Mouse (Mus musculus) splenic B cell, adult 2 months (primary cell): ENCODE results near the gene Clnk.

Source experiments
- DNase-seq: peaks from one replicate; pipeline ENCODE4 v3.0.0-alpha.2; 2011; ENCODE audit warnings: low read depth, low spot score
- H3K27me3 ChIP-seq: 2 replicates; pipeline ENCODE4 v1.6.1; 2012; ENCODE audit warnings: mild to moderate bottlenecking, low read length, moderate library complexity, mixed read lengths; ENCODE audit not compliant: control insufficient read depth, poor library complexity, insufficient read depth, severe bottlenecking
- H3K36me3 ChIP-seq: 2 replicates; pipeline ENCODE4 v1.6.1; 2012; ENCODE audit warnings: mild to moderate bottlenecking, low read length, moderate library complexity, mixed read lengths; ENCODE audit not compliant: control insufficient read depth, poor library complexity, insufficient read depth, severe bottlenecking

Gene Clnk

GRCm38 (mm10) chr5:38708940-38709581 lies 167.6 kb downstream of the Clnk start:
- Histone ChIP-seq H3K36me3 (no peaks in the 10 kb centered on the region), H3K27me3 (no peaks in the 10 kb centered on the region)
- no peak for DNase-seq

GRCm38 (mm10) chr5:38707364-38708075 lies 169.1 kb downstream of the Clnk start:
- H3K27me3 ChIP-seq, result no peaks in the 10 kb centered on the region
- DNase-seq, result no peak
- no peaks in the 10 kb centered on the region for H3K36me3 ChIP-seq

GRCm38 (mm10) chr5:38702941-38703340 lies 173.7 kb downstream of the Clnk start:
- no peaks in the 10 kb centered on the region for H3K27me3 ChIP-seq
- no peaks in the 10 kb centered on the region for H3K36me3 ChIP-seq
- no peak for DNase-seq

GRCm38 (mm10) chr5:38702091-38702490 lies 174.5 kb downstream of the Clnk start:
- Histone ChIP-seq H3K27me3 (no peaks in the 10 kb centered on the region), H3K36me3 (no peaks in the 10 kb centered on the region)
- no peak for DNase-seq

- no peak for DNase-seq
- no peaks in the 10 kb centered on the region for H3K36me3 ChIP-seq
- H3K27me3 ChIP-seq, result no peaks in the 10 kb centered on the region
These were observed 178.1 kb downstream of the Clnk start for GRCm38 (mm10) chr5:38698466-38698865.

GRCm38 (mm10) chr5:38698046-38698445 lies 178.6 kb downstream of the Clnk start:
- no peak for DNase-seq
- Histone ChIP-seq H3K36me3 (no peaks in the 10 kb centered on the region), H3K27me3 (no peaks in the 10 kb centered on the region)

GRCm38 (mm10) chr5:38696616-38697375 lies 179.8 kb downstream of the Clnk start:
- H3K36me3 ChIP-seq, result no peaks in the 10 kb centered on the region
- no peak for DNase-seq
- H3K27me3 ChIP-seq, result no peaks in the 10 kb centered on the region

- no peaks in the 10 kb centered on the region for H3K36me3 ChIP-seq
- DNase-seq, result no peak
These were observed 183.8 kb downstream of the Clnk start for GRCm38 (mm10) chr5:38692859-38693258.

GRCm38 (mm10) chr5:38689186-38689585 lies 187.4 kb downstream of the Clnk start:
- no peaks in the 10 kb centered on the region for H3K36me3 ChIP-seq
- no peaks in the 10 kb centered on the region for H3K27me3 ChIP-seq
- DNase-seq, result no peak

More at GRCm38 (mm10) chr5:38692859-38693258, 183.8 kb downstream of the Clnk start:
- H3K27me3 ChIP-seq, result no peaks in the 10 kb centered on the region

GRCm38 (mm10) chr5:38687694-38688093 lies 188.9 kb downstream of the Clnk start:
- Histone ChIP-seq H3K27me3 (no peaks in the 10 kb centered on the region), H3K36me3 (no peaks in the 10 kb centered on the region)
- no peak for DNase-seq

GRCm38 (mm10) chr5:38684164-38684911 lies 192.3 kb downstream of the Clnk start, which contains the start of gene Zfp518b:
Zfp518b (minus strand) TSS chr5:38684826.
- no peaks in the 10 kb centered on the region for H3K36me3 ChIP-seq
- no peaks in the 10 kb centered on the region for H3K27me3 ChIP-seq
- DNase-seq, result peak; percentile 57

GRCm38 (mm10) chr5:38658836-38659235 lies 217.8 kb downstream of the Clnk start:
- Histone ChIP-seq H3K36me3 (no peaks in the 10 kb centered on the region), H3K27me3 (no peaks in the 10 kb centered on the region)
- DNase-seq, result no peak
